Mouse (Mus musculus) lung, postnatal 10 days (tissue): ENCODE data around the gene Rnaseh1.

Source experiments
- DNase-seq: peaks from one replicate; pipeline ENCODE4 v3.0.0; 2021

The Rnaseh1 gene

DNA sequence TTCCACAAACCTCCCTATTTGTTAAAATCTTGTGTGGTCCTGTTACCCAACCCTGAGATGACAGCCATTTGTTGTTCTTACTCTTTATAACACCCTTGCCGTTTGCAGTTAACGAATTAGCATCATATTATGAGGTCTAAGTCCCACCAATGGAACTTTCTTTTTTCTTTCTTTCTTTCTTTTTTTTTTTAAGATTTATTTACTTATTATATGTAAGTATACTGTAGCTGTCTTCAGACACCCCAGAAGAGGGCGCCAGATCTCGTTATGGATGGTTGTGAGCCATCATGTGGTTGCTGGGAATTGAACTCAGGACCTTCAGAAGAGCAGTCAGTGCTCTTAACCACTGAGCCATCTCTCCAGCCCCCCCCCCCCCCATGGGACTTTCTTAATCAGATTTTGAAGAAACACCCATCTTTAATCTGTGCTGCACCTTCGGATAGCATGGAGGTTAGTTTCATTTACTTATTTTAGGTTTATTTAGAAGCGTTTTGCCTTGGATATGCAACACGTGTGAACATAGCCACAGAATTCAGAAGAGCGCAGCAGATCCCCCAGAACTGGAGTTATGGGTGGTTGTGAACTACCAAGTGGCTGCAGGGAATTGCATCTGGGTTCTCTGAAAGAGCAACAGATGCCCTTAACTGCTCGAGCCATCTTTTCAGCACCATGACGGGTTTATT, 24.8 kb downstream of the Rnaseh1 start:
- no peak for DNase-seq

DNA sequence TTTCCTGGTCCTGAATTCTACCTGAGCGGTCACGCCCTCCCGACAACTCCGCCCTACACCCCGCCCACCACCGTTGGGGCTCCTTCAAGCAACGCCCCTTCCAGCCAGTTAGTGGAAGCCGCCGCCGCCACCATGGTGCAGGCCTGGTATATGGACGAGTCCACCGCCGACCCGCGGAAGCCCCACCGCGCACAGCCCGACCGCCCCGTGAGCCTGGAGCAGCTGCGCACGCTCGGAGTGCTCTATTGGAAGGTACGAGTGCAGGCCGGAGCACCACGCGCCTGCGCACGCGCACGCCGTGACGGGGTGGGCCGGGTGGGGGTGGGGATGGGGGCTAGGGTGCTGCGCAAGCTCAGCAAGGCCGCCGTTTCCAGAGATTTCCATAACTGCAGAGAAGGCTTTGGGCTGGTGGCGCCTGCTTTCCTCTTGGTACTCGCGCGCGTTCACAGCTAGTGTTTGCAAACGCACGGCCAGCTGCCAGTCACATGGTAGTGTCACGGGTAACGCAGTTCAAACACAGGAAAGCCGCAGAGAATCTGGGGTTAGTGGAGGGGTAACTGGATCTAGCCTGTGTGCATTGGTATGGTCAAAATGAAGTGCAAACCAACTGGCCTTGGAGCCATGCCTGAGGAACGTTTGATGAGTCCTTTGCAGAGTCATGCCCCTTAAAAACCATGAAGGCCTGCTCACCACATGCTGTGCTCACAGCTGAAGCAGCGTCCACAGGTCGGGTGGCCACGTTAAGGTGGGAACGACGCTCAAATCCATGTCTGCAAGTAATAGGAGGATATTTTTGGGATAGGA, 25.9 kb downstream of the Rnaseh1 start, which contains the start of gene Adi1:
TSS of gene Adi1 (plus strand) at position 111 of the 804 bp plus-strand sequence.
- DNase-seq, result peak; percentile 88

DNA sequence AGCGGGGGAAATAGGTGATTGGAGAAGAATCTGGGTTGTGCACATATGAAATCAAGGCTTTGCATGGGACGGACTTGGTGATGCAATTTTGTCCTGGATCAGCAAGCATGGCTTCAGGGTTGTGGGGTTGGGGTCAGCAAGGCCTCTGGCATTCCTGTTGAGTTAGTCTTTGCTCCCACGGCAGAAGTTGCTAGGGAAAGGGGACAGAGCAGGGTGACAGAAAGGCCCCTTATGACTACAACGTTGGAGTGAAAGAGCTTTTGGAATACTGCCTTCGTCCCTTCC, 26.5 kb downstream of the Rnaseh1 start:
- no peak for DNase-seq

DNA sequence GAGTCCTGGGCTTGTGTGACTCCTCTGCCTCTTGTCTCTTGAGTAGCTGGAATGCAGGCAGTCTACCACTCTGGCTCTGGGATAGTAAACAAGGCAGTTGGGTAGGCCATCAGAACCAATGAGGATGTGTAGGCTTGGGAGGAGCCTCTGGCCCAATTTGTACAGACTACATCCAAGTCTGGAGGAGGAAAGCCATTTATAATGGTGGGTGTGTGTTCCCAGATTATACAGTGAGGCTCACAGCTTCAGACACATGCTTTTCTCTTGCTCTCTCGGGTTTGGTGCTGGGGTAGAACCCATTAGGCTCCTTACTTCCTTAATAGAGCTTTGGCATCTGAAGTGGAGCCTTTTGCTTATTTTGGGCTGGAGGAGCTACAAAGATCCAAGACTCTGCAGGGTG, 35.3 kb downstream of the Rnaseh1 start:
- no peak for DNase-seq

- DNase-seq, result no peak
Measured at GRCm38 (mm10) chr12:28685771-28686170, 36.4 kb downstream of the Rnaseh1 start.

DNA sequence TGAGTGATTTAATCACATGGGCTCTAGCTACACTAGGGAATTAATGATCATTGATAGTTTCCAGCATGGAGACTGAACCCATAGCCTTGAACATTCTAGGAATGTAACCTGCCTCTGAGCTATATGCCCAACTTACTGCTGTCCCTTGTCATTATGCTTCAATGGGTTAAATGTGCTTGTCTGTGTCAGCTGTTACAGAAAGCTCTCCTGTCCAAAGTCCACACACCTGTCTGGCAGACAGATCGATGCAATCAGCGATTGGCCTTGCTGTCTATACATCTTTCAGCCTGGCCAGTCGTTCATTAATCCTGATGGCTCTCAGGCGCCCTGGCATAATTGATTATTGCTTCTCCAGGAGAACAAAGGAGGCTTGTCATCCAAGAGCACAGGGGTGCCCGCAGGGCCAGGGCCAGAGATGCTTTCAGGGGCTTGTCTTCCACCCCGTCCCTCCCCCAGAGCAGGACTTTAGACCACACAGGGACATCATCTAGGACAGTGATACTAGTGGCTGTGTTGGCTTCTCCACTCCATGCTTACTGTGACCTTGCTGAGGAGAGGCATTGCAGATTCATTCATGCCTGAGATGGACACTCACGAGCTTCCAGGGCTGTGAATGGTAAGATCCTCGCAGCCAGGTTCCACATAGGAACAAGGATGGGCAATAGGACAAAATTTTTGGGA, 36.9 kb downstream of the Rnaseh1 start:
- DNase-seq, result no peak

DNA sequence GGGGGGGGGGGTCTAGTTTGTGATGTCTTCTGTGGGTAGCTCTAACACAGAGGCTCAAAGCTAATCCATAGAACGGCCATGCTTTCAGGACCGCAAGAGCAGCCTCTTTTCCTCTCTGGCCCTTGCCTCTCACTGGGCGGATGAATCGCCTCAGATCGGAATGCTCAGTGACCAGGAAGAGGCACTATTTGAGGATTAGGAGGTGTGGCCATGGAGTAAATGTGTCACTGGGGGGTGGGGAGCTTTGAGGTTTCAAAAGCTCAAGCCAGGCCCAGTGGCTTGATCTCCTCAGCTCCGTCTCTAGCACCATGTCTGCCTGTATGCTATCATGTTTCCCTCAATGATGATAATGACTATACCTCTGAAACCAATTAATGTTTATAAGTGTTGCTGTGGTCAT, 39.6 kb downstream of the Rnaseh1 start:
- DNase-seq, result no peak

DNA sequence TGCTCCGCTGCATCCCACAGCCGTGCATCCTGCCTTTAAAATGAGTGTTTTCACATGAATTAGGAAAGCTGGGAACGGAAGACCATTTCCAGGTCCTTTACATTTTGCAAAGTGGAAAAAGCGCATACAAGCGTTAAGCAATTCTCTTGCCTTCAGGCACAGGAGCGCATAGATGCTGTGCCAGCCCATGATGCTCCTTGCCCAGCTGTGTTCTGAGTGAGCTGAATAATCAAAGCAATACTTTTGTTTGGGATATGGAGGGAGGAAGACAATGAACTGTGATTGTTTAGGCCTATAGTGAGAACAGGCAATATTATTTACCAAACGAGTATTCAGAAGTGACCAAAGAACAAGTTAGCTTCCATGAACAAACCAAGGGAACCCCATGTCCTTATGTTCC, 41.3 kb downstream of the Rnaseh1 start:
- no peak for DNase-seq

- DNase-seq, result no peak
Measured at GRCm38 (mm10) chr12:28693738-28694137, 44.3 kb downstream of the Rnaseh1 start.

DNA sequence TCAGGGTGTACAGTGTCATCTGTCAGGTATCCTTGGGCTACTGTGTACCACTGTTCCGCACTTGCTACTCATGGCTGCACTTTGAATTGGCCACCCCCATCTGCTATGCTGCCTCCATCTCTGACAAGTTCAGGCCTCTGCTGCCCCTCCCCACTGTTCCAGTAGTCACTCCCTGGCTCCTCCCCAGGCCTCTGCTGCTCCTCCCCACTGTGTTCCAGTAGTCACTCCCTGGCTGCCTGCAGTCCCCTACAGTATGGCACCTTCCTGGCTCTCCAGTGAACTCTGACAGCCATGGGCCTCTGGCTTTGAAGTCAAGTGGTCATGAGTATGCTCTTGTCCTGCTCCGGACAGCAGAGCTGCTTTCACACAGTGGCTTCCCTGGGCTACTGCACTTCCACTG, 44.8 kb downstream of the Rnaseh1 start:
- DNase-seq, result peak; percentile 66

DNA sequence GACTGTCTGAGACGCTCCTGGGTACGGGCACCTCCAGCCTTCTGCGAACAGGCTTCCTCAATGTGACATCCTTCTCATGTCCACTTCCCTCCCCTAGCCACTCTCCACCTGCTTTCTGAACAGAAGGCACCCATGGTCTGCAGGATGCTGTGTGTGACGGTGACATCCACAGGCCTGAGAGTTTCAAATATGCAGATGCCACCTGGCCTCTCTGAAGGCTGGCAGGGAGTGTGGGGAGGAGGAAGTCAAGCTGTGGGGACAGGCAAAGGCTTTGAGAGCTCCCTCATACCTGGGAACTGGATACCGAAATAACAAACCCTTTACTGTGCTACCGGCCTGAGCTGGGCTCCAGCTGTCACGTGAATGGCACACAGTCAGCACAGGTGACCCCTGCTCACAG, 45.4 kb downstream of the Rnaseh1 start:
- DNase-seq, result no peak

DNA sequence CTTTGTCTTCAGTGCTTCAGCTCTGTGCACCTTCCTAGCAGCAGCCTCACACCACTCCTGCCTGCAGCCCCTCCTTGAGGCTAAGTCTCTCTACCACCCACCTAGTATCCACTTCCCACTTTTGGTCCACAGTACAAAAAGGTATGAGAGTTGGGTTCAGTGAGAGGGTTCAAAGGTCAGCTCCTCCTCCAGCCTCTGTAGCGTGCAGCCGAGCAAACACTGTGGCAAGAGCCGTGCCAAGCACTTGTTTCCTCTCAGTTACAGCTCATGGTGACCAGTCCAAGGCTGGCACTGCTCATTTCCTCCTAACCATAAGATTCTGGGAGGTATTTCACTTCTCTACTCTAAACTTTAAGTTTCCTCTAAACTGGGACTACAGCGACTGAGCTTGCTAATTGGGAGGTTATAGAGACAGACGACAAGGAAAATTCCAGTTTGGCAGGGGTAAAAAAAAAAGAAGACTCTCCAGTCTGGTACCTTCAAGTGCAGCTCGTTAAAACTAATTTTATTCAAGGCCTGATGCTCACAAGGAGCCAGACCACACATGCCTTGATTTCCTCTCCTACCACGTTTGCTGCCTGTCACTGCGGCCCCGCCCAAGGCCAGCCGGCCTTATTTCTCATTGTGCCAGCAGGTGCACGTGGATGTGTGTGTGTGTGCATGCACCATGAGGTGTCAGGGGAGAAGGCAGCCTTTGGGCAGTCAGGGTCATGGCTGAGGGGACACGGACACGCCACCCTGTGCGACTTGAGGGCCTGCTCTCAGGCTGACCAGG, 48.6 kb downstream of the Rnaseh1 start:
- peak; percentile 46 for DNase-seq

GRCm38 (mm10) chr12:28699086-28699485, 49.7 kb downstream of the Rnaseh1 start:
- DNase-seq, result no peak

- DNase-seq, result peak; percentile 78
Measured at GRCm38 (mm10) chr12:28699656-28700055, 50.3 kb downstream of the Rnaseh1 start.

- DNase-seq, result no peak
Measured at GRCm38 (mm10) chr12:28700101-28700511, 50.7 kb downstream of the Rnaseh1 start.

DNA sequence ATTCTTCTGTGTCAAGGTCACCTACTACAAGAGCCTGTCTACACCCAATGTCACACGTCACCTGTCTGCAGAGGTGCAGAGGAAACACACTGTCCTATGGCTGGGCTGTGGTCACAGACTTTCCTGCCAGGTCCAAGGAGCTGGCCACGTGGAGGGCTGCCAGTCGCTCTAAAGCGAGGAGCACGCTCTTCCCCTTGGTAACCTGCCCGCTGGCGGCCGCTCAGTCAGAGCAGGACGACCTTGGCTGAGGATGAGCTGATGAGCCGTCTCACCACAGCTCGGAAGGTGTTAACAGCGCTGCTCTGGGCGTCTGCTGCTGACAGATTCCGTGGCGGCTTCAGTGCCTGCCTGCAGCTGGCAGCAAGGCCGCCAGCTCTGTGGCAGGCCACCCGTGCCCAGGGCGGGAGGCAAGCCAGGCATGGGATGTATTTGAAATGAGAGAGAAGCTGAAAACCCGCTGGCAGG, 51.2 kb downstream of the Rnaseh1 start:
- no peak for DNase-seq

DNA sequence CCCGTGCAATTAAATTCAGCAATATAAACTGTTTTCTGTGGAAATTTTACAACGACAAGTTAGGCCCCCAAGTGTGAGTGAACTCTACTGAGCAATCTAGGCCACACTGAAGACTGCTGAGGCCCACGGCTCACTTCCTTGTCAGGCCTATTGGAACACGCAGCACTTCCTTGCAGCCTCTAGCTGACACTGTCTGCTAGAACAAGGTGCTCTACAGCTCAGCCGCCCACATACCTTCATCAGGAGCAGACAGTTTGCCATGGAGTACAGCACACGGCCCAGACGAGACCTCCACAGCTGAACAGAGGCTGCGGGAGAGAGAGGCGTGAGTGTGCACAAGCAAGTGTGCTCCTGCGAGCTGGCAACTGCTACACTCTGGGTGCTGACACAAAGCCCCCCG, 51.9 kb downstream of the Rnaseh1 start:
- no peak for DNase-seq

DNA sequence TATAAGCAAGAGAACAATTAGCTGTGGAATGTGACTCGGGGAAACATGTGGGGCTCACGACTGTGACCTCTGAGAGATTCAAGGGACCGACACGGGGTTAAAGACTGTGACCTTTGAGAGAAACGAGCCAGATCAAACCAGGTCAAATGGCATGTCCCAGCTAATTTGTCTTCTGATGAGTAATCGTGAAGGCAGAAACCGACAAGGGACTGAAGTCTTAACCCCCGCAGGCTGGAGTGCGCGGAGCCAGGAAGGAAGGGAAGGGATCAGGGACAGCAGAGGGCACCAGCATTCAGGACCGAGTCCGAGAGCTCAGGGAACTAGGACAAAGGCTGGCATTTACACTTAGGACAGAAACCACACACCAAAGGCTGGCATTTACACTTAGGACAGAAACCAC, 55.0 kb downstream of the Rnaseh1 start:
- DNase-seq, result no peak

- no peak for DNase-seq
Measured at GRCm38 (mm10) chr12:28705204-28705603, 55.8 kb downstream of the Rnaseh1 start.

DNA sequence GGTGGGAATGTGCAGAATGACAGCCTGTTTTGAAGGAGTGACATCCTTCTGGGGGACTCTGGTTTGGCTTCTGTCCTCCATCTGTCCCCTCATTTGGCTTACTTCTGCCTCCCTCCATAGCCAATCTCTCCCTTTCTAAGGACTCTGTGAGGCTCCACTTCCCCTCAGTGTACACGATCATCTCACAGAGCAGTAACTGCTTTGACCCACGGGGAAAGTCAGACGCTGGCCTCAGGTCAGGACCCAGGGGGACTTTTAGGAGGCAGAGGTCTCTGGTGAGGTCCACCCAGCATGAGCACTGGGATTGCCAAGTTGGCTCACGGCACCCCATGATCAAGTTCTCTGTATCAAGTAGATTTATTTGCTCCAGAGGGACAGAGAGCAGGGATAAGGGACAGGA, 58.8 kb downstream of the Rnaseh1 start:
- no peak for DNase-seq
